Mouse (Mus musculus): Measurements from ENCODE around the gene Zfp386.
A peak's percentile ranks its signal among the peaks of the same experiment; 100 is the strongest.
"Not testable (repeated sequence)": the region's sequence is repeated elsewhere in the genome, so short reads cannot be mapped to it uniquely, and the experiment has no call there.

The Zfp386 gene

GRCm38 (mm10) chr12:116047440-116048377, at the start of gene Zfp386:
Zfp386 (plus strand) TSS chr12:116047724.
- peak; percentile 99 for DNase-seq

DNA sequence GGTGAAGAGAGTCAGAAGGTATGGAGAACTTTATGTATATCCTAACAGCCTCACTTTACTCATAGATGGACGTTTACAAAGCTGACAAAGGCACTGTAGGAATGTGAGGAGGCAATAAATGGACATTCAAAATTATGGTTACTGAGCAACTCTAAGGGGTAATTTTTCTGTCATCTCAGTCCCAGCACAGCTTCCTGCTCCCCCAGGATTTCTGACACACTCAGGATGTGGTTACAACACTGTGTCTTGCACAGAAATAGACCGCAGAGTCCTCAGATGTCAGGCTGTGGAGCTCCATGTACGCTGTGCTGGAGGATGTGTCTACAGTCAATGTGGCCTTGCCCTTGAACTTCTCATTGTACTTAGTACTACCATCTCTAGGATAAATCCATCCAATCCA, 47.7 kb upstream of the Zfp386 start:
- DNase-seq = not testable (repeated sequence)

GRCm38 (mm10) chr12:116002946-116003345, 44.6 kb upstream of the Zfp386 start:
- not testable (repeated sequence) for DNase-seq

DNA sequence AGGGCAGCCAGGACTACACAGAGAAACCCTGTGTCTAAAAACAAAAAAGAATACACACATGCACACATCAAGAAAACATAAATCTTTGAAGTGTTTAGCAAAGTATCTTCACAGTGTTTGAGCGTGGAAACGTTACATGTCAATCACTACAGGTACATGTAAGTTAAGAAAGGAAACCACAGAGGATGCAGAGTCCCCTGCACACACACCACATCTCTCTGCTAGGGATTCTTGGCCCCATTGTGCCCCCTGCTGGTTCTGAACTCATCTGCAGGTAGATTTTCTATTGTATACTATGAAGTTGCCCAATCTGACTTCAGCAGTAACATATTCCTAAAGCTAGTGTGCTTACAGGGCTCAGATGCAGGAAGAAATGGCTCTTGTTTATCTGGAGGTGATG, 36.7 kb upstream of the Zfp386 start:
- DNase-seq = no peak

DNA sequence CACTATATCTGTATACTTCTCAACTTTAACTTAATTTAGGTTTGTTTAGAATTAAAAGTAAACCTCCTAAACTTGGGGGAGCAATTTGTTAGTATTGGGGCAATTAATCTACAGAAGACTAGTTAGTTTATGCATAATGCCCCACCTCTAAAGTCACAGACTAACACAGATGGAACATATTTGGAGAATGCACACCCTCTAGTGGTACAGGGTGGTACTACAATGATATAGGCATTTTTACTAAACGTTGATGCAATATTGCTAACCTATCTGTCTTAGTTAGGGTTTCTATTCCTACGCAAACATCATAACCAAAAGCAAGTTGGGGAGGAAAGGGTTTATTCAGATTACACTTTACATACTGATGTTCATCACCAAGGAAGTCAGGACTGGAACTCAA, 19.4 kb upstream of the Zfp386 start:
- DNase-seq = no peak

GRCm38 (mm10) chr12:116035346-116035745, 12.2 kb upstream of the Zfp386 start:
- no peak for DNase-seq

DNA sequence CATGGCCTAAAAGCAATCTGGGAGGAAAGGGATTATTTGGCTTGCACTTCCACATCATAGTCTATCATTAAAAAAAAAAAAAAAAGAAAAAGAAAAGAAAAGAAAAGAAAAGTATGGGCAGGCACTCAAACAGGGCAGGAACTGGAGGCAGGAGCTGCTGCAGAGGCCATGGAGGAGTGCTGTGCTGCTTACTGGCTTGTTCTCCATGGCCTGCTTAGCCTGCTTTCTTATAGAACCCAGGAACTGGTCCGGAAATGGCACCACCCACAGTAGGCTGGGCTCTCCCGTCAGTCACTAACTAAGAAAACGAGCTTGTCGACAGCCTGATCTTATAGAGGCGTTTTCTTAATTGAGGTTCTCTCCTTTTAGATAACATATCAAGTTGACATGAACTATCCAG, 2.7 kb upstream of the Zfp386 start:
- no peak for DNase-seq

DNA sequence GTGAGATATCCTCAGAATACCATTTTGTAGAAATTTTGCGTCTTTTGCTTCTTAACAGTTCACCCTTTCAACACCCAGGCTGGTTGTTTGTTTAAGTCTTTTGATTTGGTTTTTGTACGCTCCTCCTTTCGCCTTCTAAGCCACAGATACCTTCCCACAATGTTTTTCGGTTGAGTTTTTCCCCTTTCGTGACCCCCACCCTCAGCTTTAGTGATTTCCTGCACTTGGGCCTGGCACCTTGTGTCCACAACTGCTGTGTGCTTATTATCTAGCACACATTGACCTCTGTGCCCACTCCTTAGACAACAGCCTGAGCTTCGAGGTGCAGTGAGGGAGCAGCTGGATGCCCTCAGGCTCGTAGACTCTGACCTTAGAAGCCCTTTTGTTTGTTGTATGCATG, 1.2 kb downstream of the Zfp386 start:
- DNase-seq = no peak

GRCm38 (mm10) chr12:116049236-116049635, 1.7 kb downstream of the Zfp386 start:
- DNase-seq = no peak

- DNase-seq = peak; percentile 12
These were observed 2.2 kb downstream of the Zfp386 start for GRCm38 (mm10) chr12:116049701-116050100.

GRCm38 (mm10) chr12:116054342-116054741, 6.8 kb downstream of the Zfp386 start:
- DNase-seq = no peak

DNA sequence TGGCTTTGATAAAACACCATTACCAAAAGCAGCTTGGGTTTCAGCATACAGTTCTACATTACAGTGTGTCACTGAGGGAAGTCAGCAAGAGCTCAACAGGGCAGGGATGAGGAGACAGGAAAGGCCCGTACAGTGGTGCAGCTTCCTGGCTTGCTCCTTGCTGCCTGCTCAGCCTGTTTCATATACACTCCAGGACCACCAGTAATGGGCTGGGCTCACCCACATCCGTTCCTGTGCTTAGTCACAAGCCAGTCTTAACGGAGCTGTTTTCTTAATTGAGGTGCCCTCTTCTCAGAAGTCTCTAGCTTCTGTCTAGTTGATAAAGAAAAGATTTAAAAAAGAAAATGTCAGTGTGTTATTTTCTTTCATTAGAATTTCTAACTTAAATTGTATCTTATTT, 8.6 kb downstream of the Zfp386 start:
- no peak for DNase-seq

DNA sequence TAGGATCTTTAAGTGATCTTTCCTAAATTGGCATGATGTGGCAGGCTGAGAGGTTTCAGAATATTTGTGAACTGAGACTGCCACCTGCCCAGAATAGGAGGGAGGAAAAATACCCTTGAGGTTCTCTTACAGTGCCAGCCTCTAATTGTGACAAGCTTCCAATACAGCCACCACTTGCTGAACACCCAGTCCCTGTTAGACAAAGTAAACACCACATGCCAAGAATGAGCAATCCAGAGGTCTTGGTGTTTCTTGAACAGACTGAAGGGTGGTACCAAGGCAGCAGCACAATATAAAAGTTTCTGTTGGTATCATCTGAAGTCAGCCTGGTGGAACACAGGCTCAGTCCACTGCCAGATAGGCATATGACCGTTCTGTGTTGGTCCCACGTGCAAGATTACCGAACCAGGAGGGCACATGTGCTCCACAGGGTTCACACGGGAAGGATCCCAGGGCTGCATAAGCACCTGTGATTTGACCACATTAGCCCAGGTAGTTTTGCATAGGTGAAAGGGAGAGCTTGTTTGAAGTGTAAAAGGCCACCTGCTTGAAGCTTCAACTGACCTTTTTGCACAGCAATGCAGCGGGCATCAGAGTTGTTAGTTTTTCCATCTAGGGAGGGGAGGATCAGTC, 14.2 kb downstream of the Zfp386 start:
- no peak for DNase-seq

DNA sequence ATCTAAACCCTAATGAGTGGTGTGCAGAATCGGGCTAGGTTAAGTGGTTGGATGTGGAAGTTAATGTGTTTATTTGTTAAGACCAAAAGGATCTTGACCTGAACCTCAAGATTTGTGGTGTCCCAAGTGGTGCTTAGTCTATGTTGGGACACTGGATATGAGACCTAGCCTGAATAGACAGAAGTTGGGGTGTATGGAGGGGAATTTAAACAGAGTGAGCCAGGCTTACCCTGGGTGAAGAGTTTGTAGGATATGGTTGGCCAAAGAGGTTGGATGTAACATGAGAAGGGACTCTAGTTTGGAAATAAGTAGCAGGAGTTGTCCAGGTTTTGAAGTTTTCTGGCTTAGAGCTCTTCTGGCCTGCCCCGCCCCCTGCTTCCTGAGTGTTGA, 14.7 kb downstream of the Zfp386 start:
- DNase-seq = no peak

- DNase-seq = no peak
These were observed 15.5 kb downstream of the Zfp386 start for GRCm38 (mm10) chr12:116063020-116063419.

- peak; percentile 49 for DNase-seq
These were observed 23.5 kb downstream of the Zfp386 start for GRCm38 (mm10) chr12:116071023-116071422.

DNA sequence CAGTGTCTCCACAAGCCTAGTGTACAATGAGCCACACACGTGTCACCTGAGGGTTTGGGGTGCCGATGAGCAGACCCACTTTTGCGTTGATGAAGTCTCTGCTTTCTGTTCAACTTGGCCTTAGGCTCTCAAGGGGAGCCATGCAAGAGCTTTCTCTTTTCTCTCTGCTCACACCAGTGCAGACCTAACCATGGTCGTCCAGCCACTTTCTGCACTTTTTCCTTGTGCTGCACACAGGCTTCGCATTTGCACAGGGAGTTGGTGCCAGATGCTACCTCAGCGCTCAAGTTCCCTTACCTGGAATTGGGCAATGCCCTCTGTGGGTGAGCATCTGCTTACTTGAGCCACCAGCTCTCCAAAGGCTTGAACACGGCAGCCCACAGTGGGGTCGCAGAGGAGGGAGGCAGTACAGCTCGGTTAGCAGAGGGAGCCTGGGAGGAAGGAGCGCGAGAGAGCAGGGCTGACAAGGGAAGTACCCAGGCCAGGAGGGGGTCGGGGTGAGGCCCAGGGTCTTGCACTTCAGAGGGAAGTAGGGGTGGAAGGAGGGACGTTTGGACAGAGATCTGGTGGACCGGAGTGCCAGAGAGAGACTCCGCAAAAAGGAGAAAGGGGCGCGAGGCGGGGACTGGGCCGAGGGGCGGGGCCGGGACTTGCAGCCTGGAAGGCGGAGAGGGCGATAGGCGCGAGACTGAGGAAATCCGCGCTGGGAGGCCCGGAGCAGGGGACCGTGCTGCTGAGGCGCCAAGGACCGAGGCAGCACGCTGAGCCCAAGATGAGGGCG, 29.7 kb downstream of the Zfp386 start, which contains the start of gene Vipr2:
TSS of gene Vipr2 (plus strand) at position 653 of the 781 bp plus-strand sequence.
- peak; percentile 72 for DNase-seq

DNA sequence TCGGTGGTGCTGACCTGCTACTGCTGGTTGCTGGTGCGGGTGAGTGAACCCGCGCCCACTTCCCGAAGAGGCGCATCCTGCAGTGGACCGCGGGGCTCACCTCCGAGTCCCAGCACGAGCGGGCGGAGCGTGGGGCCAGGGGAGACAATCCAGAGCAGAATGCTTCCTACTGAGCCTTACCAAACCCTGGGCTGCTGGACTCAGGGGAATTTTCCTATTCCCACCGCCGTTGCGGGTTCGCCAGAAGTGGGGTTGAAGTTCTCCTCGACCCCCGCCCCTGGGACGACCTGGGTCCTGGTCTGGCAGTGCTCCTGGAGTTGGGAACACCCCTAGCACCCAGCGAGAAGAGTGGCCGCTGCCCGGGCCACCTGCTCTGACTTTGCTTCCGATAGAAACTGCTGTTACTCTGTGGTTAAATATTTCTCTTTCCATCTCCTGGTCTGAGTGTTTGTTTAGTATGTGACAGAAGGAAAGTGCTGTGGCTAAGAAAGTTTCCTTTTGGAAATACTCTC, 30.4 kb downstream of the Zfp386 start:
- peak; percentile 6 for DNase-seq

DNA sequence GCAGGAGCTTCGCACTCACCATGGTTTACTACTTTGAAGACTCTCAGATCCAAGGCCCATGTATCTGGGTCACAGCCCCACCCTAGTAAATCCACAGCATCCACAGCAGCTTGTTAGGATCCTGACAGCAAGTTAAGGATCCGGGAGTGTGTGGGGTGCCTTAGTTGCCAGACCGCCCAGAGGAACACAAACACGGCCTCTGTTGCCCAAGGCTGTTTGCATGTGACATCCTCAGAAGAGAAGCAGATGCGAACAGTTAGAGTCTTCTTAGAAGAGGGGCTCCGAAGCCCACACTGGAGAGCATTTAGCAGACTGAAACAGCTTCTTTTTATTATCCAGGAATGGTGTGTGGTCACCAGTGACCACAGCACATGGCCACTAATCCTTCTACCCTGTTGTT, 35.6 kb downstream of the Zfp386 start:
- DNase-seq = no peak

DNA sequence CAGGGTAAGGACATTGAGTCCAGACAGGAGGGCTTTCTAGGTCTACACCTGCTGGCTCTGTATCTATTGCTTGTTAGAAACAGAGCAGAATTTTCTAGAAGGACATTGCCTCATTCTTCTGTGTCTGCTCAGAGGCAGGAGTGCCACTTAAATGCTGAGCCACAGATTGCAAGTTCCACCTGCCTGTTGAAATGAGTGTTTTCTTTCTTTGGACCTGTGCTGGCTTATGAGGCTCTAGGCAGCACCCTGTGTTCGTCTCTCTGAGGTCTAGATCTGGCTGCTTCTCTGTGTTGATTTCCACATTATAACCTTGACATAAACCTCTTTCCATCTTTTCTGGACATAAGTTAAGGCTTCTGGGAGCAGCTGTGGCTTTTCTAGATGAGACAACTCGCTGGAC, 36.8 kb downstream of the Zfp386 start:
- no peak for DNase-seq

DNA sequence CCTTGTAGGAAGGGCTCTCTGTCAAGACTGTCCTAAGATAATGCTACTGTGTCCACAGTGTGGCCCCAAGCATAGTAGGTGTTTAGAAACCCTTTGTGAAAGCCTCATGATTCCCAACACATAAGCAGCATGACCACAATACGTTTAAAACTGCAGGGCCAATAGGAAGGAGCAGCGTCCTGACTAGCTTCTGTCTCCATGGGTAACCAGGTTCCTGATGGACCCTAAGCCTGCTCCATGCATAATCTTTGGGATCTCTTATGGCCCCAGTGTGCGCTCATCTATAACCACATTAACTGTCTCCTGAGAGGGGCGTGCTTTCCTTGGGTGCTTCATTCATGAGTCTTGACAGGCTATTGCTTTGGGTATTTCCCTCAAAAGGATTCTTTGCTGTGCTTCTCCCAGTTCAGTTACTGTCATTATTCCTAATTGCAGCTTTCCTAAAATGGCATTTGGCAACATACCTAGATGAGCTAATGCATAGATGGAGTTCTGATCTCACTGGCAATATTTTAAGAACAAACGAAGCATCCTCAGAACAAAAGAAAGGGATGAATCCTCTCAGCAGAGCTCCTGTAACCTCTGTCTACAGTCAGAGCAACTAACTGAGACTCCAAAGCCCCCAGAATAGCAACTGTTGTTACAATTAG, 39.6 kb downstream of the Zfp386 start:
- DNase-seq = no peak

DNA sequence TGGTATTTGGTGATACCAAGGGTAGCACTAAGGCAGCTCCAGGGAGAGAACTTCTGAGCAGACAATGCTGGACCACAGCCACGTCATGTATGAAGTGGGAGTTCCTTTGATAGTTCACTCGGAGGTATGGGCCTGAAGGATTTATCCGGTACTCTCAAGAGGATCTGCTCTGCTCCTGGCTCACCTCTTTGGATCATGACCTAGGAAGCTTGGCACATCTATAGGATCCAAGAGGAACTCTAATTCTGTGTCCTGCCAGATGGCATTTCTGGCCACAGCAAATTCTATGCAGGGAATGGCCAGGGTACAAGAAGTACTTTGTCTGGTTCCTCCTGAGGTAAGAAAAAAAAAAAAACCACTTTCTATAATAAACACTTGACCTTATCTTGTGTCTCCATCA, 42.3 kb downstream of the Zfp386 start:
- DNase-seq = no peak
